Mouse (Mus musculus): ENCODE data around the gene Gm20441. TPM values are rescaled to one million over a fixed set of nuclear protein-coding genes. Genes with fewer than 3 reads are reported as not detected.

Gm20441 gene
- polyA plus RNA-seq, 1 experiment = not detected

GRCm38 (mm10) chr10:75725449-75725848, 55.3 kb downstream of the Gm20441 start:
- Histone ChIP-seq H3K27ac (ENCODE audit: insufficient read depth, low read length) (no peak overlapping the region), H3K4me1 (ENCODE audit: control insufficient read depth, insufficient read depth, low read length) (no peaks in the 10 kb centered on the region), H3K4me3 (ENCODE audit: insufficient read depth, low read length) (no peak overlapping the region)
- TF ChIP-seq POLR2A (IDR thresholded peaks at IDR 0.05; ENCODE audit: low read depth, low read length) (no peak), CTCF (IDR thresholded peaks at IDR 0.05; ENCODE audit: borderline replicate concordance, insufficient read depth, low read length) (no peak)

Other genes starting within 250 kb of the Gm20441 start
- gene Lrrc75b, start 220.6 kb downstream of the Gm20441 start, polyA plus RNA-seq (2011; ENCODE audit: insufficient read length, low read depth, missing spikeins) = 1.2 and 3.2 TPM in 2 replicates
- not detected in 2 replicates for gene Ggt1, start 219.3 kb downstream of the Gm20441 start, polyA plus RNA-seq (2011; ENCODE audit: insufficient read length, low read depth, missing spikeins)
- gene Ggt5, start 191.6 kb downstream of the Gm20441 start, polyA plus RNA-seq (2011; ENCODE audit: insufficient read length, low read depth, missing spikeins) = 0.53 and 0.88 TPM in 2 replicates
- gene Susd2, start 136.9 kb downstream of the Gm20441 start, polyA plus RNA-seq (2011; ENCODE audit: insufficient read length, low read depth, missing spikeins) = 0.80 and 1.1 TPM in 2 replicates
- gene Cabin1, start 16.6 kb downstream of the Gm20441 start, polyA plus RNA-seq (2011; ENCODE audit: insufficient read length, low read depth, missing spikeins) = 30.2 and 30.9 TPM in 2 replicates
- gene Ddt, start 7.5 kb downstream of the Gm20441 start, polyA plus RNA-seq (2011; ENCODE audit: insufficient read length, low read depth, missing spikeins) = 40.5 and 42.1 TPM in 2 replicates
- gene Gstt3, start 460 bp upstream of the Gm20441 start, polyA plus RNA-seq (2011; ENCODE audit: insufficient read length, low read depth, missing spikeins) = 14.0 and 15.5 TPM in 2 replicates
- gene Gstt1, start 17.6 kb upstream of the Gm20441 start, polyA plus RNA-seq (2011; ENCODE audit: insufficient read length, low read depth, missing spikeins) = 8.0 and 17.2 TPM in 2 replicates
- not detected in 2 replicates for gene Gstt4, start 41.6 kb upstream of the Gm20441 start, polyA plus RNA-seq (2011; ENCODE audit: insufficient read length, low read depth, missing spikeins)
- 2.6 and 4.4 TPM in 2 replicates for gene Gstt2, start 56.5 kb upstream of the Gm20441 start, polyA plus RNA-seq (2011; ENCODE audit: insufficient read length, low read depth, missing spikeins)
- 614 and 763 TPM in 2 replicates for gene Mif, start 79.3 kb upstream of the Gm20441 start, polyA plus RNA-seq (2011; ENCODE audit: insufficient read length, low read depth, missing spikeins)
- not detected in 2 replicates for gene Derl3, start 112.5 kb upstream of the Gm20441 start, polyA plus RNA-seq (2011; ENCODE audit: insufficient read length, low read depth, missing spikeins)
- 56.2 and 77.9 TPM in 2 replicates for gene Smarcb1, start 140.7 kb upstream of the Gm20441 start, polyA plus RNA-seq (2011; ENCODE audit: insufficient read length, low read depth, missing spikeins)
- gene Chchd10, start 152.2 kb upstream of the Gm20441 start, polyA plus RNA-seq (2011; ENCODE audit: insufficient read length, low read depth, missing spikeins) = 21.8 and 23.1 TPM in 2 replicates
- 69.2 and 71.0 TPM in 2 replicates for gene Mmp11, start 155.5 kb upstream of the Gm20441 start, polyA plus RNA-seq (2011; ENCODE audit: insufficient read length, low read depth, missing spikeins)
- 0.74 TPM in 1 of 2 replicates, not detected in the other for gene Gm867, start 159.7 kb upstream of the Gm20441 start, polyA plus RNA-seq (2011; ENCODE audit: insufficient read length, low read depth, missing spikeins)
- not detected in 2 replicates for gene Vpreb3, start 162.1 kb upstream of the Gm20441 start, polyA plus RNA-seq (2011; ENCODE audit: insufficient read length, low read depth, missing spikeins)
- gene Gm5134, start 173.6 kb upstream of the Gm20441 start, polyA plus RNA-seq (2011; ENCODE audit: insufficient read length, low read depth, missing spikeins) = not detected in 2 replicates

All from embryonic fibroblast, embryonic 13.5 days (primary cell).